Mouse (Mus musculus): ENCODE results near the gene Olfr472.
"Not testable (repeated sequence)": the region's sequence is repeated elsewhere in the genome, so short reads cannot be mapped to it uniquely, and the experiment has no call there.

Gene Olfr472

DNA sequence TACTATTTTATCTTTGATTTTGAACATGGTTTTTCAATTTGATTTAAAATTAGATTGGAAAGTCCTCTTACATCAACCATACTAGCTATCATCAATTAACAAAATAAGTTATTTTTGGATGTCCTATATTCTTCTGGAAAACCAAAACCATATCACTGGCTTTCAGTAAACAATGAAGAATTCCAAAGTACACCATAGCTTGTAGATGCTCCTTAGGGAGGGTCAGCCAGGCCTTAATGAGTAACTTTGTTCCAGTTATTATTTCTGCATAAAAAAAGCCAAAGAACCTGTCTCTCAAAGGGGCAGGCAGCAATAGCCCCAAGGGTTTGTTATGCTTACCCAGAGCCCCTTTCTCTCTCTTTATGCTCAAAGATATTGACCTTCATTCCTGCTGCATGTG lies at the start of gene Olfr472:
Gene Olfr472 (plus strand): TSS at position 301 of the 400 bp plus-strand sequence.
- DNase-seq (ENCODE audit: low spot score) = no peak

DNA sequence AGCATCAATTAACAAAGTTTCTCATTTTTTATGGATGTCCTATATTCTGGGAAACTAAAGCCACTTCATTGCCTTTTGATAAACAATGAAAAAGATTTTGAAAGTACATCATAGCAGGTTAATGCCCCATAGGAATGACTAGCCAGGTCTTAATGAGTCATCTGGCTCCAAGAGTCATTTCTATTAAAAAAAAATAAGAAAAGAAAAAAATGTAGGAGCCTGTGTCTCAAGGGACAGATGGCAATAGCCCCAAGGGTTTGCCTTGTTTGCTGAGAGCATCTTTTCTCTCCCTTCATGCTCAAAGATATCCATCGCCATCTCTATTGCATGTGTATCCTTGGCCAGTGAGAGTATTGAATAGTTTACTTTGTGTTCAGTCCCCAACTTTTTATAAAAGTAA lies 32.4 kb downstream of the Olfr472 start, which contains the start of gene Olfr473:
Gene Olfr473 (plus strand): TSS at position 301 of the 400 bp plus-strand sequence.
- no peak for DNase-seq (ENCODE audit: low spot score)

DNA sequence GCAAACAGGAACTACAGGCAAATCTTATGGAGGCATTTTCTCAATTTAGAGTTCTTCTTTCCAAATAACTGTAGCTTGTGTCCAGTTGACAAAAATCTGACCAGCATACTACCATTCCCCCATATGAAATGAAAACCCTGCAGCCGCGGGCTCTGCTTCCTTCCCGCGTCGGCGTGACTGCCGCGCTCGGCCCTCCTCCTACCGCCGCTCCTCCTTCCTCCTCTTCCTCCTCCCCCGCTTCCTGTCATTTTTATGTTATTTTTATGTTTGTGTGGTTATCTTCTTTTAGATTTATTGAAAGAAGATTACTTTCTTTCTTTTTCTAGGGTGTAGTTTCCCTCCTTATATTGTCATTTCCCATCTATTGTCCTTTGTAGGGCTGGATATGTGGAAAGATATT lies 54.8 kb downstream of the Olfr472 start:
- not testable (repeated sequence) for DNase-seq (ENCODE audit: low spot score)

DNA sequence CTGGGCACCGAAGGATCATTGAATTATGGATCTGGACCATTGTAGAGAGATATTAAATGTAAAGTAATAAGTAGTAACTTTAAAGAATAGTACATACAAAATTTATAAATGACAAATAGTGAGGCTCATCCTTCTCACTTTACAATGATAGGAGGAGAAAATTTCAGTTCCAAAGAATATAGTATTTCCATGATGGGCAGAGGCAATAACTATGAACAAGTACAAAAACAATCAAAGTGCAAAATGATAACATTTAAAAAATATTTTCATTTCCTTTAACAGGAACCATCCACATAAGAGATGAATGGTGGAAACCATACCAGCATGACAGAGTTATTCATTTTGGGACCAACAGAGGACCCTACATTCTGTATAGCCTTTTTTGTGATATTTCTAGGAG lies 56.6 kb downstream of the Olfr472 start, which contains the start of gene Olfr474:
Gene Olfr474 (plus strand): TSS at position 301 of the 400 bp plus-strand sequence.
- DNase-seq (ENCODE audit: low spot score) = no peak
